Mouse (Mus musculus) midbrain, embryonic 14.5 days (tissue): ENCODE measurements at regions not wholly inside any gene's neighbourhood (a gene's known extent, or its start where the extent isn't known, plus 50 kb on each side); places are given as distances from the start of the nearest gene placed in this dataset.

Experiments used
- ATAC-seq: fragments of 200-750 bp; cut with Nextera tagmentation; 2 replicates; pipeline ENCODE4 v1.8.0; 2017; ENCODE audit warnings: moderate number of reproducible peaks, moderate library complexity; ENCODE audit not compliant: low FRiP score, low TSS enrichment
- DNase-seq: peaks from one replicate; pipeline ENCODE4 v3.0.0-alpha.2; 2015
- H3K27ac ChIP-seq: fragments of 300-500 bp; sonication (generic); replicated peaks from 2 replicates; pipeline ENCODE4 v1.5.1; 2014; ENCODE audit warnings: mild to moderate bottlenecking, low read depth, low read length, moderate library complexity
- H3K27me3 ChIP-seq: fragments of 300-500 bp; sonication (generic); 2 replicates; pipeline ENCODE4 v1.6.1; 2014; ENCODE audit warnings: low read length, control low read depth, mixed read lengths; ENCODE audit not compliant: control insufficient read depth, insufficient read depth
- H3K36me3 ChIP-seq: fragments of 300-500 bp; sonication (generic); 2 replicates; pipeline ENCODE4 v1.6.1; 2014; ENCODE audit warnings: low read length, control low read depth; ENCODE audit not compliant: control insufficient read depth, insufficient read depth
- H3K4me1 ChIP-seq: fragments of 300-500 bp; sonication (generic); 2 replicates; pipeline ENCODE4 v1.6.1; 2014; ENCODE audit warnings: mild to moderate bottlenecking, antibody characterized with exemption, low read length, control low read depth; ENCODE audit not compliant: control insufficient read depth, insufficient read depth
- H3K4me2 ChIP-seq: fragments of 300-500 bp; sonication (generic); 2 replicates; pipeline ENCODE4 v1.6.1; 2014; ENCODE audit warnings: mild to moderate bottlenecking, low read length, moderate library complexity
- H3K4me3 ChIP-seq: fragments of 300-500 bp; sonication (generic); replicated peaks from 2 replicates; pipeline ENCODE4 v1.5.1; 2014; ENCODE audit warnings: low read depth, low read length
- H3K9ac ChIP-seq: fragments of 300-500 bp; sonication (generic); replicated peaks from 2 replicates; pipeline ENCODE4 v1.6.1; 2014; ENCODE audit warnings: mild to moderate bottlenecking, low read length, moderate library complexity
- H3K9me3 ChIP-seq: fragments of 300-500 bp; sonication (generic); 2 replicates; pipeline ENCODE4 v1.6.1; 2016; ENCODE audit warnings: low read length, control low read depth, mixed read lengths; ENCODE audit not compliant: control insufficient read depth
- WGBS: fragments of 180-500 bp; shearing (Covaris S2); extraction: QIAGEN DNeasy Blood & Tissue Kit; methylation state at CpG from one replicate; pipeline ENCODE4 v1.1.7; 2014; 5-methylcytosine and 5-hydroxymethylcytosine counted together

- ATAC-seq: no peak
These were observed 104.6 kb upstream of the Ankrd1 start for GRCm38 (mm10) chr19:36224518-36224917.

GRCm38 (mm10) chr19:36225612-36226011, 105.7 kb upstream of the Ankrd1 start:
- Histone ChIP-seq H3K36me3 (no peaks in the 10 kb centered on the region), H3K4me2 (no peak overlapping the region), H3K9ac (no peak overlapping the region), H3K4me1 (no peaks in the 10 kb centered on the region), H3K27me3 (no peaks in the 10 kb centered on the region), H3K4me3 (no peak overlapping the region), H3K9me3 (no peaks in the 10 kb centered on the region), H3K27ac (no peak overlapping the region)
- 99% methylated on average over 2 of the region's 2 CpGs for WGBS
- no peak for DNase-seq
- ATAC-seq: no peak

More at GRCm38 (mm10) chr19:36224518-36224917, 104.6 kb upstream of the Ankrd1 start:
- Histone ChIP-seq H3K4me2 (no peak overlapping the region), H3K27ac (no peak overlapping the region), H3K36me3 (no peaks in the 10 kb centered on the region), H3K27me3 (no peaks in the 10 kb centered on the region), H3K9ac (no peak overlapping the region), H3K9me3 (no peaks in the 10 kb centered on the region), H3K4me1 (no peaks in the 10 kb centered on the region), H3K4me3 (no peak overlapping the region)
- 82% methylated on average over 8 of the region's 8 CpGs for WGBS
- no peak for DNase-seq

GRCm38 (mm10) chr19:36227418-36228160, 107.7 kb upstream of the Ankrd1 start:
- H3K27me3 ChIP-seq: no peaks in the 10 kb centered on the region
- peak overlapping the region; percentile 32 for H3K4me2 ChIP-seq
- no peak; the same call in 1 of the 2 replicates for ATAC-seq

GRCm38 (mm10) chr19:36229315-36229714, 109.4 kb upstream of the Ankrd1 start:
- ATAC-seq: no peak
- 89% methylated on average over 3 of the region's 3 CpGs for WGBS
- H3K27ac ChIP-seq: no peak overlapping the region
- H3K4me2 ChIP-seq: no peak overlapping the region
- no peaks in the 10 kb centered on the region for H3K4me1 ChIP-seq
- H3K4me3 ChIP-seq: no peak overlapping the region
- no peak overlapping the region for H3K9ac ChIP-seq
- no peaks in the 10 kb centered on the region for H3K27me3 ChIP-seq
- H3K36me3 ChIP-seq: no peaks in the 10 kb centered on the region
- DNase-seq: no peak
- no peaks in the 10 kb centered on the region for H3K9me3 ChIP-seq

More at GRCm38 (mm10) chr19:36227418-36228160, 107.7 kb upstream of the Ankrd1 start:
- Histone ChIP-seq H3K4me3 (no peak overlapping the region), H3K9me3 (no peaks in the 10 kb centered on the region), H3K27ac (no peak overlapping the region), H3K4me1 (no peaks in the 10 kb centered on the region), H3K36me3 (no peaks in the 10 kb centered on the region), H3K9ac (no peak overlapping the region)
- peak; percentile 40 for DNase-seq
- 23% methylated on average over 17 of the region's 17 CpGs for WGBS

- WGBS: 87% methylated on average over 1 of the region's 1 CpGs
These were observed 110.0 kb upstream of the Ankrd1 start for GRCm38 (mm10) chr19:36229941-36230340.

GRCm38 (mm10) chr19:36235131-36235530, 113.0 kb upstream of the Pcgf5 start:
- Histone ChIP-seq H3K4me3 (no peak overlapping the region), H3K36me3 (no peaks in the 10 kb centered on the region), H3K4me2 (no peak overlapping the region), H3K27me3 (no peaks in the 10 kb centered on the region), H3K9ac (no peak overlapping the region), H3K27ac (no peak overlapping the region), H3K4me1 (no peaks in the 10 kb centered on the region), H3K9me3 (no peaks in the 10 kb centered on the region)
- WGBS: 83% methylated on average over 6 of the region's 6 CpGs
- DNase-seq (no peak), ATAC-seq (no peak)

More at GRCm38 (mm10) chr19:36229941-36230340, 110.0 kb upstream of the Ankrd1 start:
- H3K4me2 ChIP-seq: no peak overlapping the region
- no peaks in the 10 kb centered on the region for H3K9me3 ChIP-seq
- no peak overlapping the region for H3K27ac ChIP-seq
- no peaks in the 10 kb centered on the region for H3K27me3 ChIP-seq
- no peak overlapping the region for H3K9ac ChIP-seq
- H3K4me1 ChIP-seq: no peaks in the 10 kb centered on the region
- ATAC-seq (no peak), DNase-seq (no peak)
- no peak overlapping the region for H3K4me3 ChIP-seq
- H3K36me3 ChIP-seq: no peaks in the 10 kb centered on the region

- Histone ChIP-seq H3K36me3 (no peaks in the 10 kb centered on the region), H3K27me3 (no peaks in the 10 kb centered on the region), H3K9ac (no peak overlapping the region), H3K4me1 (no peaks in the 10 kb centered on the region), H3K9me3 (no peaks in the 10 kb centered on the region), H3K4me2 (no peak overlapping the region), H3K4me3 (no peak overlapping the region), H3K27ac (no peak overlapping the region)
- no peak for ATAC-seq
- 88% methylated on average over 7 of the region's 7 CpGs for WGBS
- no peak for DNase-seq
These were observed 111.3 kb upstream of the Pcgf5 start for GRCm38 (mm10) chr19:36236576-36237345.

- DNase-seq (no peak), ATAC-seq (no peak)
- H3K27me3 ChIP-seq: no peaks in the 10 kb centered on the region
These were observed 110.4 kb upstream of the Pcgf5 start for GRCm38 (mm10) chr19:36237751-36238150.

More at GRCm38 (mm10) chr19:36237751-36238150, 110.4 kb upstream of the Pcgf5 start:
- H3K9me3 ChIP-seq: no peaks in the 10 kb centered on the region
- no peak overlapping the region for H3K27ac ChIP-seq
- H3K4me2 ChIP-seq: no peak overlapping the region
- WGBS: 78% methylated on average over 3 of the region's 3 CpGs
- H3K4me1 ChIP-seq: no peaks in the 10 kb centered on the region
- H3K9ac ChIP-seq: no peak overlapping the region
- no peak overlapping the region for H3K4me3 ChIP-seq
- H3K36me3 ChIP-seq: no peaks in the 10 kb centered on the region
